Mouse (Mus musculus) thymus, postnatal 0 days (tissue): ENCODE measurements around the gene Pcdh9. TPM values are rescaled to one million over a fixed set of nuclear protein-coding genes. Genes with fewer than 3 reads are reported as not detected.

Source experiments
- DNase-seq: peaks from one replicate; pipeline ENCODE4 v3.0.0-alpha.2; 2015; ENCODE audit warnings: low spot score
- polyA plus RNA-seq: library from polyadenylated mRNA; unstranded; fragments of >200 nt; fragmentation: Nextera tagmentation; extraction: Ambion mirVana; gene quantifications from 2 replicates; pipeline ENCODE4 v1.2.1, GENCODE M21; 2015

The Pcdh9 gene
- polyA plus RNA-seq, 1 experiment from 2014 or later: 0.79 TPM

- no peak for DNase-seq
Observed at GRCm38 (mm10) chr14:93817591-93817990, 72.9 kb downstream of the Pcdh9 start.

DNA sequence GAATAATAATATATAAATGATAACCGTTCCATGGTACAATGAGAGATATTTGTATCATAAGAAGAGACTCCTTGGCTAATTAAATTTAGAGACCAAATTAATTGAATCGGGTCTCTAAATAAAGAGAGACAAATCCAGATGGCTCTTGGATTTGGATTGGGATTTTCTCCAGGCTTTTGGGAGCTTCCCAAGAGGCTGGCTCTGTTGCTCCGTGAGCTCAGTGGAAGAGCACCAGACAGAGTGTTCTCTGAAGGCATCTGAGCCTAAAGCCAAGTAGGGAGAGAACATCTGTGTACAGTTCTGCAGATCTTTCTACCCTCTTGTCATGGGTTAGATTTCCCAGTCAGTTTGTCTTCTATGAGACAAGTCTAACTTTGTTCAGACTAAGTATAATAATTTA lies 95.9 kb downstream of the Pcdh9 start:
- no peak for DNase-seq

DNA sequence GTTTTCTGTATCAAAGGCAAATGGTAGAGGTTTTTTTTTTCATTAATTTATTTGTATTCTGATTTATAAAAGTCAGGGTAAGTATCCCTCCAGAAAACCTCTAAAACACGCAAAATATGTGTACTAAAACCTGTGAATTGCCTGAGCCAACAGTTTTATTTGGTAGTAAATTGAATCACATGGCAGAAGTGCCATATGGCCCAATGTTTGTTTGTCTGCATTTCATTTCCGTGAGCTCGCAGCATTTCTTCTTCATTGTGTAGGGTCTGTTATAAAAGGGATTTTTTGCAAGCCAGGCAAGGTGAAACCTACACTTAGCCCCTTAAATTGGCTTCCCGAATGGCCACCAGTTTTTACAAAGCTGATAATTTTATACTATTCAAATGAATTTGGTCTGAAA lies 104.2 kb downstream of the Pcdh9 start:
- no peak for DNase-seq

- no peak for DNase-seq
Observed at GRCm38 (mm10) chr14:93785031-93785430, 105.4 kb downstream of the Pcdh9 start.

GRCm38 (mm10) chr14:93762855-93763254 lies 127.6 kb downstream of the Pcdh9 start:
- DNase-seq: no peak

DNA sequence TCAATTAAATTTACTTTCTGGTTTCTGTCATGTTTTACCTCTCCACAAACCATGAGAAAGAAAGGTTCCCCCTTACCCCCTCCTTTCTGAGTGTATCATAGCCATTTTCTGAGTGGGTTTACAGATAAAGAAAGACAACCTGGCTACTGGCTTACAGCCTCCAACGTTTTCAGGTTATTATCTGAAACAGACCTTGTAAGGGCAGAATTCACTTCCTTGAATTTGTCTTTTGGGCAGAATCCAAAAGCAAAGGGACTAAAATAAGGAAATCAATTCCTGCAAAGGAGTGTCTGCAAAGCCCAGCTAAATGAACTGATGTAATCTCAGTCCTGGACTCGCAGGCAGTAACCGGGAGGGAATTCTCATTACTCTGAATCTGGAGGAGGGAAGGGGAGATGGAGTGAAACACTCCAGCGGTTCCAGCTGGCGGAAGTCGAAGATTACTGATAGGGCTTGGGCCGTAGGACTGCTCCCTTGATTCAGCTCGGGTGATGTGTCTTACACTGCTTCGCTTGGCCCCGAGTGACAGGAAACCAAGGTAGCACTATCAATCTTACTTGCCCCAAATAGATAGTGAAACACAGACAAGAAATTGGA lies 156.3 kb downstream of the Pcdh9 start:
- no peak for DNase-seq

- no peak for DNase-seq
Observed at GRCm38 (mm10) chr14:93725798-93726197, 164.7 kb downstream of the Pcdh9 start.

GRCm38 (mm10) chr14:93719208-93719607 lies 171.3 kb downstream of the Pcdh9 start:
- no peak for DNase-seq

DNA sequence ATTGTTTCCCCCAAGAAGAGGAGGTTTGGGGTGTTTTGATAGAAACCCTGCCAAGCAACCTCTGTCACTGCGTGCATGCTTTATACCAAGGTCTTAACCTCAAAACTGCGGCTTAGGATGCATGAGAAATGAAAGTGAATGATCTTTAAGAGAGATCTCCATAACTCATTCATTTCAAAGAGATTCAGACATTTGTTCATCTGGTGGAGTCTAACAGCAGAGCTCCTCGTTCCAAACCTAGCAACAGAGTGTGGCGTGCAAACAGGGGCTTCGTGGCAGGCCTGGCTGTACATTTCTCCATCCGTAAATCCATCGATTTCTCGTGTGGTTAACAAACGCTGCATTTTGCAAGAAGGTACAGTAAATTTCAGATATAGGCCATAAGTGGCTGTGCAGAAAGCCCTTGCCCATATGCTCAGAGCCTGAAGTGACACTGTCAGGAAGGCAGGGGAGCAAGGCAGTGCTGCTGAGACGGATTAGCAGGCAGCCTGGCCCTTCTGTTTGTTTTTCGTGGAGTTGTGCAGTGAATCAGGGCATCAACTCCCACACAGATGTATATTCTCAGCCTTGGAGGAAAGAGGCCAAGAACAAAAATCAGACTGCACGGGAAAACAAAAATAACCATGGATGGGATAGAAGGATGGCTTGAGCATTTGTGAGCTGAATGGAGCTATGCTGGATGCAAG lies 177.1 kb downstream of the Pcdh9 start:
- DNase-seq: no peak

- DNase-seq: no peak
Observed at GRCm38 (mm10) chr14:93708651-93709050, 181.8 kb downstream of the Pcdh9 start.

DNA sequence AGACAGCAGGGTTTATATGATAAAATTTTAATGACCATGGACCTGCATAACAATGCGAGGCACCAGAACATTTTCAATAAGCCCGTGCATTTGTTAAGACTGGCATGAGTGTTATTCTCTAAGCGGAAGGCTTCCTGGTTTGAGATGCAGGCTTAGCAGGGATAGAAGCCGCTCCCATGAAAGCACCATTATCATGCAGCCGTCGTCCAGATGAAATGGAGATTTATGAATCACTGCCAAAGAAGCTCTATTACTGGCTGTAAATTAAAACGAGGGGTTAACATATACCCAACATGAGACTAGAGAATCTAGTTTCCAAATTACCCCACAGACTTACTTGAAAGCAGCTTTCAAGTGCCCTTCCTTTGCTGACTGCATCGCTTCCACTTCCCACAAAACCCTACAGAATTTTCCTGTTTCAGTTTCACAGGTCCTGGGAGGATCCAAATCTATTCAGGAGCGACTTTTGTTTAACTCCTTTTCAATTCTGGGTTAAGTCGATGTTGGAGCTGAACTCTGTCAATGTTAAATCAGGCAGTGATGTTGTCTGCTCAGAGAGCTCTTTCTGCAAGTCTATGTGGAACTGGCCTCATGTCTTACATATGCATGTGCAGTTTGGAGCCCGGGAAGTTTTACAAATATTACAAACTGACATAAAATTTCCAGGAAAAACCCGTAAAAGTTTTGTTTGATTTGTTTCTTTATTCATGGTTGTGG lies 188.9 kb downstream of the Pcdh9 start:
- DNase-seq: no peak

GRCm38 (mm10) chr14:93700916-93701315 lies 189.6 kb downstream of the Pcdh9 start:
- no peak for DNase-seq

DNA sequence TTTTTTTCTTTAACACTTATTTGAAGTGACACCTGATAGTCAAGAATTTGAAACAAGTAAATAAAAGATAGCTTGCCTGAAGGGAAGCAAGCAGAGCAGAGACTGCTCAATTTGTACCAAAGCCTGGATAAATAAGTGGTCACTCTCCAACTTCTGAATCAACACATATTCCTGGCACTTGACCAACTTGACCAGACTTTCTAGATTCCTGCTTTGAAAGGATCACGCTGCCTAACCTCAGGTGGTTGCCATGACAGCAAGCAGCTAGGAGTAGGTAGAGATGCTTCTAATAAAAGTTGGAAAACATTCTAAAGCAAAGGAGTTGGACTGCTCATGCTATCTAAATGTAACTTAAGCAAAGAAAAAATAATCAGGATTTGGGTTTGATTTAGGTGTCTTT lies 205.8 kb downstream of the Pcdh9 start:
- no peak for DNase-seq

DNA sequence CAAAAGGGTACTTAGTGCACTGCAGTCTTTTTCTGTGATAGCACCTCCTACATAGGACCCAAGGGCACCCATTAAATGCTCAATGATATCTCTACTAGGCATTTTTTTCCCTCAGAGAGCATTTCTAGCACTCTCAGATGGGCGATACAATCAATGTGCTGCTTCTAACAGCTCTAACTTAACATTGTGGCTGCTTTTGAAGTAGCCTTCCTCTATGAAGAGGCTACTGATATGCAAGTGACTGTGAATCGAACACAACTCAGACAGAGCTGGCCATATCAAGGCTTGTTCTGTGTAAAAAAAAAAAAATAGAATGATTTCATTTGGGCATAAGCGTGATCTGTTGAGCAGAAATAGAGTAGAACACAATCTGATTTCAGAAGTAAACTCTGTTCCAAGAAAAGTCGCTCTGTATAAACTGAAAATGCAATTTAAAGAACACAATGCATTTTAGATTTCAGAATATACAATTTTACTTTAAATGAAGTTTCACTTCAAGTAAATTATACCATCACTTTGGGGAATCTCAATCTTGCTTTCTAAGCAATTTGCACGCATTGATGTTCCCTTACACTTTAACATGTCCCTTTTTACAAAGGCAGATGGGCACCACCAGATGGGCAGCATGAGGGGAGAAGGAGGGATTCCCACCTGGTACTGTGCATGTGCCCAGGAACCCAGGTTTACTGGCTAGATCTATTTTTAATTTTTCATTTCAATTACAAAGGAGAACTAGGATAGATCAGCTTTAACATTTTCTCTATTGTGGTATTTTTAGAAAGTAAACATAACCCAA lies 215.0 kb downstream of the Pcdh9 start:
- DNase-seq: no peak

GRCm38 (mm10) chr14:93653986-93654757 lies 236.3 kb downstream of the Pcdh9 start:
- DNase-seq: no peak

- DNase-seq: no peak
Observed at GRCm38 (mm10) chr14:93627241-93627640, 263.2 kb downstream of the Pcdh9 start.

GRCm38 (mm10) chr14:93624144-93624543 lies 266.3 kb downstream of the Pcdh9 start:
- no peak for DNase-seq

GRCm38 (mm10) chr14:93621211-93621610 lies 269.3 kb downstream of the Pcdh9 start:
- no peak for DNase-seq

- DNase-seq: no peak
Observed at GRCm38 (mm10) chr14:93607546-93607945, 282.9 kb downstream of the Pcdh9 start.

DNA sequence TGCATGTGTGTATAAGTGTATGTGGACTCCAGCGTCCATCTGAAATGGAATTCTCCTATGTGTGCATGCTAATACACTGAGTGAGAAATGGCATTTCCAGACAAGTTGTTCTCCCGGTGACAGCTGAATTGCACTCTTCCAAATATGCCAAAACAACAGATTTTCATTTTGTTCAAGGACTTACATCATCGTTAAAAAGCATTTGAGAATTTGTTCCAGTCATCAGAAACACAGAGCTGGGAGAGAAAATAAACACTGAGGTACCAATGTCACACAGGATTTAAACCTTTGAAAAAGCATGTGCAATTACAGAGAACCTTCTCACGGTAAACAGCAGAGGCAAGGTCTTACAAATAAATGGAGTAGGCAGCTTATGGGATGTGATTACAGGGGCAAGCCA lies 290.5 kb downstream of the Pcdh9 start:
- DNase-seq: no peak

- no peak for DNase-seq
Observed at GRCm38 (mm10) chr14:93585432-93586024, 305.0 kb downstream of the Pcdh9 start.
